Mouse (Mus musculus) liver, embryonic 14.5 days (tissue): ENCODE results near the gene Dpysl5. TPM values are rescaled to one million over a fixed set of nuclear protein-coding genes. Genes with fewer than 3 reads are reported as not detected.

Source experiments
- ATAC-seq: fragments of 200-750 bp; cut with Nextera tagmentation; 2 replicates; pipeline ENCODE4 v1.8.0; 2017; ENCODE audit warnings: moderate number of reproducible peaks, mild to moderate bottlenecking, moderate library complexity; ENCODE audit not compliant: insufficient read depth
- DNase-seq, 3 experiments: peaks; one replicate each; pipeline ENCODE4 v3.0.0-alpha.2; 2012 to 2013; ENCODE audit warnings: low read depth in 3 of 3, low spot score in 3 of 3
- H3K27ac ChIP-seq: fragments of 300-500 bp; sonication (generic); 2 replicates; pipeline ENCODE4 v1.5.1; 2014; ENCODE audit warnings: moderate library complexity, mild to moderate bottlenecking, control low read depth, inconsistent platforms
- H3K27me3 ChIP-seq: fragments of 300-500 bp; sonication (generic); 2 replicates; pipeline ENCODE4 v1.6.1; 2014; ENCODE audit warnings: mild to moderate bottlenecking, low read length, moderate library complexity; ENCODE audit not compliant: control insufficient read depth, insufficient read depth
- H3K36me3 ChIP-seq: fragments of 300-500 bp; sonication (generic); replicated peaks from 2 replicates; pipeline ENCODE4 v1.6.1; 2014; ENCODE audit warnings: low read depth; ENCODE audit not compliant: control insufficient read depth, insufficient read depth
- H3K4me1 ChIP-seq, 2 experiments: fragments of 200-500 bp in 1 of 2; fragments of 300-500 bp in 1 of 2; sonication (generic) in 1 of 2; replicated peaks; 2 replicates each; pipeline ENCODE4 v1.6.1; 2012 to 2014; ENCODE audit warnings: antibody characterized with exemption in 1 of 2, inconsistent platforms in 1 of 2, low read length in 1 of 2; ENCODE audit not compliant: control insufficient read depth in 2 of 2, insufficient read depth in 2 of 2
- H3K4me2 ChIP-seq: fragments of 300-500 bp; sonication (generic); 2 replicates; pipeline ENCODE4 v1.6.1; 2014; ENCODE audit warnings: low read depth, mild to moderate bottlenecking, control low read depth, moderate library complexity
- H3K4me3 ChIP-seq, 2 experiments: fragments of 200-500 bp in 1 of 2; fragments of 300-500 bp in 1 of 2; sonication (generic) in 1 of 2; 2 replicates each; pipeline ENCODE4 v1.5.1; 2012 to 2014; ENCODE audit warnings: low read depth in 2 of 2, low read length in 2 of 2, mild to moderate bottlenecking in 2 of 2, control low read depth in 1 of 2, inconsistent platforms in 1 of 2, moderate library complexity in 1 of 2; ENCODE audit not compliant: insufficient read depth in 1 of 2
- H3K9ac ChIP-seq: fragments of 300-500 bp; sonication (generic); replicated peaks from 2 replicates; pipeline ENCODE4 v1.6.1; 2014; ENCODE audit warnings: mild to moderate bottlenecking, control low read depth, moderate library complexity
- H3K9me3 ChIP-seq: fragments of 300-500 bp; sonication (generic); 2 replicates; pipeline ENCODE4 v1.6.1; 2016; ENCODE audit warnings: low read length, mixed read lengths; ENCODE audit not compliant: control insufficient read depth
- CTCF ChIP-seq: IDR thresholded peaks from 2 replicates; pipeline ENCODE4 v1.5.1; 2016; ENCODE audit warnings: antibody characterized with exemption, low read depth, control low read depth
- EP300 ChIP-seq: IDR thresholded peaks from 2 replicates; pipeline ENCODE4 v1.6.1; 2016; ENCODE audit warnings: antibody characterized with exemption, low read depth
- WGBS: fragments of 180-500 bp; shearing (Covaris S2); extraction: QIAGEN DNeasy Blood & Tissue Kit; methylation state at CpG from one replicate; pipeline ENCODE4 v1.1.7; 2014; ENCODE audit not compliant: insufficient replicate concordance; 5-methylcytosine and 5-hydroxymethylcytosine counted together
- polyA plus RNA-seq, 2 experiments: library from polyadenylated mRNA; depleted of rRNA in 1 of 2; stranded (reverse) in 1 of 2; unstranded in 1 of 2; fragments of >200 nt; fragmentation: Nextera tagmentation in 1 of 2; extraction: Ambion mirVana in 1 of 2; gene quantifications; 2 replicates each; pipeline versions ENCODE4 v1.2.1 to v1.2.3; 2012 to 2014

Dpysl5 gene
- polyA plus RNA-seq, 2 experiments: 0.15 to 0.23 TPM

- Histone ChIP-seq H3K27me3 (no peaks in the 10 kb centered on the region), H3K36me3 (no peaks in the 10 kb centered on the region), H3K4me3 (no peak overlapping the region), H3K9ac (no peak overlapping the region), H3K27ac (no peak overlapping the region), H3K4me1 (no peaks in the 10 kb centered on the region), H3K9me3 (no peaks in the 10 kb centered on the region), H3K4me2 (no peak overlapping the region)
- DNase-seq: no peak
- 63% methylated on average over 14 of the region's 14 CpGs for WGBS
- TF ChIP-seq EP300: no peak
- TF ChIP-seq CTCF: no peak
- ATAC-seq: no peak
Observed at GRCm38 (mm10) chr5:30762815-30763510, 51.6 kb downstream of the Dpysl5 start.

- TF ChIP-seq CTCF (no peak), EP300 (no peak)
Observed at GRCm38 (mm10) chr5:30763511-30763830, 52.1 kb downstream of the Dpysl5 start.

GRCm38 (mm10) chr5:30765596-30766370 is 54.4 kb downstream of the Dpysl5 start:
- Histone ChIP-seq H3K4me2 (no peak overlapping the region), H3K4me3 (no peak overlapping the region), H3K4me1 (no peaks in the 10 kb centered on the region; a peak in 1 of 4 replicates), H3K9me3 (no peaks in the 10 kb centered on the region), H3K36me3 (no peaks in the 10 kb centered on the region), H3K9ac (no peak overlapping the region), H3K27ac (no peak overlapping the region), H3K27me3 (no peaks in the 10 kb centered on the region)
- no peak for ATAC-seq
- WGBS: 60% methylated on average over 12 of the region's 12 CpGs
- TF ChIP-seq EP300 (no peak), CTCF (no peak)
- no peak for DNase-seq

More at GRCm38 (mm10) chr5:30763511-30763830, 52.1 kb downstream of the Dpysl5 start:
- Histone ChIP-seq H3K36me3 (no peaks in the 10 kb centered on the region), H3K9ac (no peak overlapping the region), H3K4me3 (no peak overlapping the region), H3K9me3 (no peaks in the 10 kb centered on the region), H3K27me3 (no peaks in the 10 kb centered on the region), H3K27ac (no peak overlapping the region), H3K4me1 (no peaks in the 10 kb centered on the region), H3K4me2 (no peak overlapping the region)
- DNase-seq: no peak
- 67% methylated on average over 5 of the region's 5 CpGs for WGBS
- no peak for ATAC-seq

GRCm38 (mm10) chr5:30768082-30768481 is 56.7 kb downstream of the Dpysl5 start:
- TF ChIP-seq CTCF (no peak), EP300 (no peak)
- Histone ChIP-seq H3K4me3 (no peak overlapping the region), H3K27ac (no peak overlapping the region), H3K4me2 (no peak overlapping the region), H3K36me3 (no peaks in the 10 kb centered on the region), H3K4me1 (no peaks in the 10 kb centered on the region; a peak in 1 of 4 replicates), H3K9ac (no peak overlapping the region), H3K9me3 (no peaks in the 10 kb centered on the region), H3K27me3 (no peaks in the 10 kb centered on the region)
- ATAC-seq (no peak), DNase-seq (no peak)
- WGBS: 63% methylated on average over 4 of the region's 4 CpGs

- Histone ChIP-seq H3K36me3 (no peaks in the 10 kb centered on the region), H3K9ac (no peak overlapping the region), H3K27me3 (no peaks in the 10 kb centered on the region), H3K9me3 (no peaks in the 10 kb centered on the region), H3K4me2 (no peak overlapping the region), H3K27ac (no peak overlapping the region), H3K4me1 (no peaks in the 10 kb centered on the region; a peak in 1 of 4 replicates), H3K4me3 (no peak overlapping the region)
- TF ChIP-seq CTCF (no peak), EP300 (no peak)
- no peak for DNase-seq
- ATAC-seq: no peak
- WGBS: 22% methylated on average over 9 of the region's 9 CpGs
Observed at GRCm38 (mm10) chr5:30768598-30768997, 57.2 kb downstream of the Dpysl5 start.
